In the genomic region with DNA sequence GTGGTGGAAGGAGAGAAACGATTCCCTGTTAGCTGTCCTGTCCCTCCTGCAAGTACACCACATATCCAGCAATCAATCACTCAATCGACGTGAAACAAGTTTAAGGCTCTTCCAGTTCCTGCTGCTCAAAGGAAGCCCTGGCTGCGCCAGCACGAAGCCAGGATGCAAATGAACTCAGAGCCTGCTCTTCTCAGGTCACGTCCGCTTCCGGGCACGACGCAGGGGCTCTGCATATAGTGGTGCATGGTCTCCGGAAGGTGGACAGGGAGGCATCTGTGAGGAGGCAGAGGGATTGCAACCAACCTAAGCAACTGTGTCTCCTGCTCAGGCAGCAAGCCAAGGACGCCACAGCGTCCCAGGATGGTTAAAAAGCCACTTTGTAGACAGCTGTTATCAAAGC, we compare ENCODE assay signal across 12 mouse cellular contexts.
DNase-seq lines count a peak whose midpoint lies in the region; ATAC-seq lines count a peak whose summit lies in the region.
"Had no signal": no experiment of that assay in that cellular context is flagged by ENCODE, and none has a peak within 500 bp of the region (broad histone marks: within the 10 kb centered on the region; RNA-seq: fewer than 3 reads in every experiment).

No protein-coding gene starts in this region.

- H3K9me3 ChIP-seq in heart, embryonic 12.5 days (replicated peaks), result peaks cover 4% of the 10 kb centered on the region; the same call in 1 of the 2 replicates
- H3K9me3 ChIP-seq in forebrain, embryonic 14.5 days (replicated peaks; ENCODE audit: control insufficient read depth, low read length), result no peaks in the 10 kb centered on the region; the same call in 1 of the 2 replicates
- peaks cover 10% of the 10 kb centered on the region; the same call in 1 of the 2 replicates for H3K9me3 ChIP-seq in limb, embryonic 13.5 days

- DNase-seq in heart, postnatal 10 days, result no peak
- peak; percentile 25 for DNase-seq in CD4-positive helper T cell, adult 2 months (ENCODE audit: low read depth, low spot score)
- no peak for DNase-seq in forebrain, embryonic 14.5 days (ENCODE audit: low spot score)
- DNase-seq in gastrocnemius, postnatal 36 days, result no peak
- no peak for DNase-seq in spleen, adult 12 weeks (ENCODE audit: low spot score)
- DNase-seq: B cell, adult 2 months; cerebellum, adult 18-20 months; gastrocnemius, adult 2 months had no signal

- 4% methylated on average over 13 of the region's 13 CpGs for WGBS in heart, embryonic 12.5 days
- WGBS in forebrain, embryonic 14.5 days, result 1% methylated on average over 13 of the region's 13 CpGs
- under 1% methylated on average over 13 of the region's 13 CpGs for WGBS in limb, embryonic 13.5 days

- H3K36me3 ChIP-seq in heart, embryonic 12.5 days, result no peaks in the 10 kb centered on the region
- no peaks in the 10 kb centered on the region for H3K36me3 ChIP-seq in forebrain, embryonic 14.5 days (ENCODE audit: control insufficient read depth, insufficient read depth, low read length)
- no peaks in the 10 kb centered on the region for H3K36me3 ChIP-seq in limb, embryonic 13.5 days

- H3K9ac ChIP-seq in heart, embryonic 12.5 days, result no peak overlapping the region
- H3K9ac ChIP-seq in forebrain, embryonic 14.5 days (ENCODE audit: low read length), result peak overlapping the region; percentile 3
- no peak overlapping the region; the same call in 1 of the 2 replicates for H3K9ac ChIP-seq in limb, embryonic 13.5 days
- H3K9ac ChIP-seq: liver, embryonic 14.5 days had no signal

- no peak for ATAC-seq in heart, embryonic 12.5 days (ENCODE audit: insufficient number of reproducible peaks, low FRiP score)
- ATAC-seq in forebrain, embryonic 14.5 days, result no peak
- ATAC-seq in limb, embryonic 13.5 days (ENCODE audit: low FRiP score, low read depth), result no peak
- no peak for ATAC-seq in megakaryocyte-erythroid progenitor cell, adult 5-6 weeks (replicated peaks; ENCODE audit: low FRiP score, low TSS enrichment, poor library complexity, severe bottlenecking)

- peak overlapping the region; percentile 8; the same call in 1 of the 2 replicates for H3K4me3 ChIP-seq in heart, embryonic 12.5 days
- 0 out of 2 replicates have a peak overlapping the region, but pooled peaks have one; percentile 3 for H3K4me3 ChIP-seq in forebrain, embryonic 14.5 days (ENCODE audit: low read depth, low read length)
- H3K4me3 ChIP-seq in limb, embryonic 13.5 days, result no peak overlapping the region
- H3K4me3 ChIP-seq: gastrocnemius, adult 2 months had no signal

- H3K27ac ChIP-seq in heart, embryonic 12.5 days (ENCODE audit: poor library complexity, severe bottlenecking), result no peak overlapping the region
- H3K27ac ChIP-seq in forebrain, embryonic 14.5 days (ENCODE audit: low read depth, low read length), result no peak overlapping the region
- H3K27ac ChIP-seq in limb, embryonic 13.5 days, result no peak overlapping the region
- H3K27ac ChIP-seq: gastrocnemius, adult 2 months; liver, embryonic 14.5 days had no signal

- H3K4me1 ChIP-seq in heart, embryonic 12.5 days (replicated peaks), result peaks cover 23% of the 10 kb centered on the region
- no peaks in the 10 kb centered on the region for H3K4me1 ChIP-seq in forebrain, embryonic 14.5 days (ENCODE audit: control insufficient read depth, insufficient read depth, low read length)
- peaks cover 19% of the 10 kb centered on the region for H3K4me1 ChIP-seq in limb, embryonic 13.5 days

- intact Hi-C loops in heart, postnatal 10 days (cut with DNase I), result no loop called here
- intact Hi-C loops in gastrocnemius, postnatal 36 days (cut with DNase I), result no loop called here

- H3K27me3 ChIP-seq in heart, embryonic 12.5 days (replicated peaks), result peaks cover 88% of the 10 kb centered on the region
- H3K27me3 ChIP-seq in forebrain, embryonic 14.5 days (replicated peaks; ENCODE audit: control insufficient read depth, insufficient read depth, low read length), result peaks cover 48% of the 10 kb centered on the region
- peaks cover 100% of the 10 kb centered on the region for H3K27me3 ChIP-seq in limb, embryonic 13.5 days

- peak overlapping the region; percentile 53 for H3K4me2 ChIP-seq in heart, embryonic 12.5 days
- H3K4me2 ChIP-seq in forebrain, embryonic 14.5 days (ENCODE audit: low read length), result peak overlapping the region; percentile 28
- 0 out of 2 replicates have a peak overlapping the region, but pooled peaks have one; percentile 19 for H3K4me2 ChIP-seq in limb, embryonic 13.5 days (replicated peaks)
